Mouse (Mus musculus): Measurements from ENCODE around the gene Hck. TPM values are rescaled to one million over a fixed set of nuclear protein-coding genes. Genes with fewer than 3 reads are reported as not detected.

Gene Hck
- polyA plus RNA-seq (2012; rRNA removed) = 4.0 and 4.3 TPM in 2 replicates

DNA sequence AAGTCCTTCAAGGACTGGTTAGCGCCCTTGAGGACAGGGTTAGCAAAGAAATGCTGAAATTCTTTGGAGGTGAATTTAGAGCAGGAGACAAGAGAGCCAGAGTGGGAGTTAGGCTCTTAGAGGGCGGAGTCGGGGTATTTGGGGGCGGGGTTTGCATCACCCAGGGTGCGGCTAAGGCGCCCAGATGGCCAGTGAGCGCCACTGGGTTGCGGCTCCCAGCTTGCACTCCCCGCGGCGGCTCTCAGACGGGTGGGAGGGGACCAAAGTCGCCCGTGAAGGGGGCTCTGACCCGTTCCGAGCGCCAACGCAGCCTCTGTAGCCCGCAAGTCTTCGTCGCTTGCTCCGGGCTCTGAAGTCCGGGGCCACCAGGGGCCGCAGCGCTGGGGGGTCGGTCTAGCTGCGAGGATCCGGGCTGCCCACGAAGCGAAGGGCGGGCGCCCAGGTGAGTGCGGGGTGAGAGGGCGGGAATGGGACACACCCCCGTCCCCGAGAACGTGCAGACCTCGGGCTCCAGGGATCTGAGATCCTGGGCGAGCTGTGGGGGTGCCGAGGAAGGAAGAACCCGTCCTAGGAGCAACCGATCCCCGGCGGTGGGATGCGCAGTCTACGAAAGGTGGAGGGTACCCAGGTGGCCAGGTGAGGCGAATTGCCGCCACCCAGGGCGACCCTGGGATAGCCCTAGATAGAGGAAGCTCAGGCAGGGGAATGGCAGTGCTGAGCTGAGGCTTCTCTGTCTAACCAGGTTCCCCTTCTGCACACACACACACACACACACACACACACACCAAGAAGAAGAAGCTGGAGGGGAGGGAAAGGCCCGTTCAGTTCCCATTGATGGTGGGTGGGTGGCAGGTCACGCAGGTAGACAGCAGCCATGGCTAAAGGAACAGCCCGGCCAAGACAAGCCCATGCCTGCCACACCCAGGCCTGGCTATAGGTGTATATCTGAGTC lies at the start of gene Hck:
TSS of gene Hck (plus strand) at position 156 of the 952 bp plus-strand sequence.
- peak; percentile 30 for DNase-seq (ENCODE audit: low spot score)

- DNase-seq (ENCODE audit: low spot score) = no peak
Observed at GRCm38 (mm10) chr2:153060216-153060615, 48.1 kb upstream of the Hck start.

GRCm38 (mm10) chr2:153063394-153063793 lies 44.9 kb upstream of the Hck start:
- no peak for DNase-seq (ENCODE audit: low spot score)

GRCm38 (mm10) chr2:153064190-153064970 lies 43.9 kb upstream of the Hck start:
- no peak for DNase-seq (ENCODE audit: low spot score)

DNA sequence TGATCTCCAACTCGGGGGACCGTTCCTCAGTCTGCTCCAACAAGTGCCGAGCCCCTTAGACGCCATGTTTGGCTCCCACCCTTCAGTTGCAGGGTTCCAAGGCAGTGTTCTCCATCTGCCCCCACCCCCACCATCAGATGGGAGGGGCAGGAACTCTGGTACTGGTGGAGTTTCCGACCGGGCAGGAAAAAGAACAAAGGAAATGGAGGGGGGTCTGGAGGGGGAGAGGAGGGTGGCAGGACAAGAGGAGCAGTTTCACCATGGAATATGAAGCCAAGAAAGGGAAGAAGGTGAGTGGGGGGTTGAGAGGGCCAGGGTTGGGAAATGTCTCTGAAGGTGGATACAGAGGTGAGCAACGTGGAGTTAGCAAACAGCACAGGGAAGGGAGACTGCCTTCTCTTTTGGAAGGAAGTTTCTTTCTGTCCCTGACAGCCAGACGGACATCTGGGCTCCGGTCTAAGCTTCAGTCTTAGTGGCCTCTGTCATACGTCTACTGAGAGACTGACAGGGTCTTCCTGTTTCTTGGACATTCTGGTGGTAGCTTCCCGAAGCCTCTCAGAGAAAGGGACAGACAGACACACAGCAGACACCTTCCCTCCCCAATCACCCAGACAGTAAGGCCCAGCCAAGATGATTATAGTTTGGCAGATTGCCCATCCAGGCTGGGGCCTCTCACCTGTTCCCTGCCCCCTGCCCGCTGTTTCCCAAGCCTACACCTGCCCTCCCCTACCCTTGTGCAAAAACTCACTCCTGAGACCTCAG lies 42.3 kb upstream of the Hck start, which contains the start of gene Ccm2l:
TSS of gene Ccm2l (plus strand) at position 209 of the 762 bp plus-strand sequence.
- no peak for DNase-seq (ENCODE audit: low spot score)

DNA sequence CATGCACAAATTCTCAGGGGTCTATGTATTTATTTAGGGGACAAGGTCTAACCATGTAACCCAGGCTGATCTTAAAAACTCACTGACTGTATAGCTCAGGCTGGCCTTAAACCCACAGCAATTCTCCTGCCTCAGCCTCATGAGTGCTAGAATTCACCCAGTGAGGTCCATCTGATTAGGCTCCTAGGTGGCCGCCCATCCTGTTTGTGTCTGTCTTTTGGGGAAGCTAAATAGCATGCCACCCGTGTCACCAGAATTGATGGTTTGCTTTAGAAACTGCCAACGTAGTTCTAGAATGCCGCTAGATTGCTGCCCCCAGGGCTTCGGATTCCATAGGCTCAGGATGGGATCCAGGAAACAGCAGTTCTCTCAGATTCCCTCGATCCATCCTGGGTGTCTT lies 41.3 kb upstream of the Hck start:
- no peak for DNase-seq (ENCODE audit: low spot score)

GRCm38 (mm10) chr2:153070762-153071490 lies 37.3 kb upstream of the Hck start:
- DNase-seq (ENCODE audit: low spot score) = no peak

- DNase-seq (ENCODE audit: low spot score) = no peak
Observed at GRCm38 (mm10) chr2:153071491-153072184, 36.6 kb upstream of the Hck start.

- DNase-seq (ENCODE audit: low spot score) = no peak
Observed at GRCm38 (mm10) chr2:153074651-153075050, 33.6 kb upstream of the Hck start.

DNA sequence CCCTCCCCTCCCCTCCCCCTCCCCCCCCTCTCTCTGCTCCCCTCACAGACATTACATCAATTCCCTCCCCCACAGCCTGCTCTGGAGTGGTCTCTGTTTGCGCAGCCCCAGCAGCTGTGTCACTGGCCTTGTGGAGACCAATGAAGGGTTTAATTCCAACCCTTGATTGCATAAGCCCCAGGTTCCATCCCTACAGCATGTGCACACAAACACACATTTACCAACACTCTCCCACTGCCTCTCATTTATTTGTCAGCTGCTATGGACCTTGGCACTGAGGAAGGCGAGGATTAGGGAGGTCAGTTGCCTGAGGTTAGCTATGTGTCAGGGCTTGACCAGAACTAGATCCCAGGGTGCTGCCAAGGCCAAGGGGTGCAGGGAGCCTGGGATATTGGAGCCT lies 32.3 kb upstream of the Hck start:
- no peak for DNase-seq (ENCODE audit: low spot score)

DNA sequence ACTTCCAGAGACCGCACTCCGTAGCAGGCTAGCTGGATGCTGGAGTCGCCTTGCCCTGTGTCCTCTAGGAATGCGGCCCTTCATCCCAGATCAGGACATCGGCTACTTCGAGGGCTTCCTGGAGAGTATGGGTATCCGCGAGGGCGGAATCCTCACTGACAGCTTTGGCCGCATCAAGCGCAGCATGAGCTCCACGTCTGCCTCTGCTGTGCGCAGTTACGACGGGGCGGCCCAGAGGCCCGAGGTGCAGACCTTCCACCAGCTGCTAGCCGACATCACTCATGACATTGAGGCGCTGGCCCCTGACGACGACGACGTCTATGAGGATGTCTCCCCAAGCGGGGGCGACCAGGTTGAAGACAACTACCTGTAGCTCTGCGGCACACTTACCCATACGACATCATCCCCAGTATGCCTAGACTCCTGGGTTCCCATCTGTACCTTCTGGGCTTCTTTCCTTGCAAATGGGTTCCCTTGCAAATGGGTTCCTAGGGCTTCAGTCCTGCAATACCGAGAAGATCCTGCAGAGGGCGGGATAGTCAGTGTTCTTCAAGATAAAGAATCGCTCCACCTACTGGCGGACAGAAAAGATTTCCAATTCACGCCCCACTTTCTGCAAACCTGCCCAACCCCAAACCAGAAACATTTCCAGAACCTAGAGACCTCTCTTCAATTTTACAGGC lies 27.3 kb upstream of the Hck start:
- peak; percentile 47 for DNase-seq (ENCODE audit: low spot score)

- DNase-seq (ENCODE audit: low spot score) = no peak
Observed at GRCm38 (mm10) chr2:153081866-153082265, 26.4 kb upstream of the Hck start.

GRCm38 (mm10) chr2:153083275-153083674 lies 25.0 kb upstream of the Hck start:
- DNase-seq (ENCODE audit: low spot score) = no peak

DNA sequence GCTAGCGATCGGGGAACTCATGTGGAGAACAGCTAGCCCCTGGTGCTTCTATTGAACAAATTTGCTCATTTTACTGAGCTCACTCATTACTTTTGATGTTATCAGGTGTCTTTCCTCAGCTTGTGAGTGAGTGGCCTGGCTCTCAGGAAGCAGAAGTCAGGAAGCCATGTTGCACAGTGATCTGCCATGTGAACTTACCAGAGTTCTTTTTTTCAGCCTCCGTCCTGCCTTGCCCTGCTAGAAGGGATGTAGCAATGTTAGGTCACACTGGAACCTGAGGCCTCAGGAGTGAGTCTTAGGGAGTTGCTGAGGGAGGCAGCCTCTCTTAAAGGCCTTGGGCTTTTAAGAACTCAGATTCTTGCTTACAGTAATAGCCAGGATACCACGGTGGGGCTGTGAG lies 24.4 kb upstream of the Hck start:
- DNase-seq (ENCODE audit: low spot score) = no peak

DNA sequence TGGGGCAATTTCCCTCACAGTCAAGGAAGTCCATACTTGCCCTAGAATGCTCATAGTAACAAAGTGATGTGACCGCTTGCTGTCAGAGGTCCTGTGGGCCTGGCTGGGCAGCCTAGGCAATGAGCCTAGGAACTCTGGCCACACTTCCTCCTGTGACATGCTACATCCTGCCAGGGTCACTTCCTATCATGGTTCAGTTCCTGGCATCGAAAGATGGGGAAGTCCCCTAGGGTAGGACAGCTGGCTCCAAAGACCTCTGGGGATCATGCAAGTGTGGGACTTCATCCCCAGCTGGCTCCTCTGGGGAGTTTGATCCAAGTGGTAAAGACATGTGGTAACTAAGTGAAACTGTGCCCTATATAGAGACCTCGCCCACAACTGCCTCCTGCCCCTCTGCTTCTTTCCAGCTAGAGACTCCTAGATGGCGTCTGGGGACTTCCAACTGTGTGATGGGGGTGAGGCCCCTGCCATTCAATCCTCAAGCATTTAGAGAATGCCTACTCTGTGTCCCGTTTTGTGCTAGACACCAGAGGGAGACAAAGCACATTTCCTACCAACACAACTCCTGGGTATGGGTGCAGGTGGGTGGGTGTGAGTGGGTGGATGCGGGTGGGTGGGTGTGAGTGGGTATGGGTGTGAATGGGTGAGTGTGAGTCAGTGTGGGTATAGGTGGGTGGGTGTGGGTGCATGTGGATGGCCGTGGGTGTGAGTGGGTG lies 23.8 kb upstream of the Hck start:
- DNase-seq (ENCODE audit: low spot score) = no peak

- DNase-seq (ENCODE audit: low spot score) = no peak
Observed at GRCm38 (mm10) chr2:153085556-153085955, 22.7 kb upstream of the Hck start.

- DNase-seq (ENCODE audit: low spot score) = no peak
Observed at GRCm38 (mm10) chr2:153086166-153086565, 22.1 kb upstream of the Hck start.

- DNase-seq (ENCODE audit: low spot score) = no peak
Observed at GRCm38 (mm10) chr2:153087091-153087490, 21.2 kb upstream of the Hck start.

- DNase-seq (ENCODE audit: low spot score) = no peak
Observed at GRCm38 (mm10) chr2:153089316-153089715, 19.0 kb upstream of the Hck start.
